Mouse (Mus musculus) kidney, postnatal 14 days (tissue): ENCODE data around the gene Fzd10.
A peak's percentile ranks its signal among the peaks of the same experiment; 100 is the strongest.

Source experiments
- DNase-seq: peaks from one replicate; pipeline ENCODE4 v3.0.0; 2022; ENCODE audit warnings: mixed read lengths

Gene Fzd10

DNA sequence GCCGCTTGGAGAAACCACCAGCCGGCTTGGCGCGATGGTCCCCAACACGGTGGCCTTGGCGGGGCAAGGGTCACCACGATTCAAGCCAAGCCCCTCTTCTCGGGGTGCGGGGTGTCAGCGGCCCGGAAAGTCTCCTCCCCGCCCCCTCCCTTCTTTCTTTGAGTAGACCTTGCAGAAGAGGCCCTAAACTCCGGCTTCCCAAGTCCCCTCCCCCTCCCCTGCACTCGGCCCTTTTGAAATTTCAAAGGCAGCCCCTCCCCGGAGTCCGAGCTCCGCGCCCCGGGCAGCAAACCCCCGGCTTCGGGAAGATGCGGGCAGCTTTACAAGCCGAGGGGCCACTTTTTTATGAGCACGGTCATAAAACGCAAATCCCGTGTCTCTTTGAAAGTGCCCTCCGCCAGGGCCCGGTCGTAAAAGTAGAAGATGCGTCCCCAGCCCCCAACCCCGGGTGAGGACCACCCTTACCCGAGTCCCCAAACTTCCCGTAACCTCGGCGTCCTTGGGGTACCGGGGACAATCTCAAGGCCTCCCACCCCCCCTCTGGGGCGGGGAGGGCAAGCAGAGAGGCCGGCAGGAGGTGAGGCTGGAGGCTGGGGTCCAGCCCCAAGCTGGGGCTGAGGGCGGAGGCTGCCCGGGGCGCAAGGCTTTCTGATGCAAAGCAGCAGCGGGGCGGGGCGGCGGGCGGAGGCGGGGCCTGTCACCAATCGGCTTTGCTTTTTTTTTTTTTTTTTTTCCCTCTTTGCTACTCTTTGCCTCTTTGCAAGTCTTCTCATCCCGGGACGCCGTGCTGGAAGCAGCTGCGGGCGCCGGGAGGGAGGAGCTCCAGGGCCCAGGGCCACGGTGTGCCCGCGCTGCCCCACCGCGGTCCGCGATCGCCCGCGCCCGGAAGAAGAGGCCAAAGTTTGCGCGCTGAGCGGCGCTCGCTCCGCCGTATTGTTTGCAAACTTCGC lies at the start of gene Fzd10:
Fzd10 (plus strand) TSS at position 773 of the 950 bp plus-strand sequence.
- DNase-seq, result peak; percentile 53

- DNase-seq, result no peak
Observed at GRCm38 (mm10) chr5:128551448-128551847, 49.2 kb upstream of the Fzd10 start.

DNA sequence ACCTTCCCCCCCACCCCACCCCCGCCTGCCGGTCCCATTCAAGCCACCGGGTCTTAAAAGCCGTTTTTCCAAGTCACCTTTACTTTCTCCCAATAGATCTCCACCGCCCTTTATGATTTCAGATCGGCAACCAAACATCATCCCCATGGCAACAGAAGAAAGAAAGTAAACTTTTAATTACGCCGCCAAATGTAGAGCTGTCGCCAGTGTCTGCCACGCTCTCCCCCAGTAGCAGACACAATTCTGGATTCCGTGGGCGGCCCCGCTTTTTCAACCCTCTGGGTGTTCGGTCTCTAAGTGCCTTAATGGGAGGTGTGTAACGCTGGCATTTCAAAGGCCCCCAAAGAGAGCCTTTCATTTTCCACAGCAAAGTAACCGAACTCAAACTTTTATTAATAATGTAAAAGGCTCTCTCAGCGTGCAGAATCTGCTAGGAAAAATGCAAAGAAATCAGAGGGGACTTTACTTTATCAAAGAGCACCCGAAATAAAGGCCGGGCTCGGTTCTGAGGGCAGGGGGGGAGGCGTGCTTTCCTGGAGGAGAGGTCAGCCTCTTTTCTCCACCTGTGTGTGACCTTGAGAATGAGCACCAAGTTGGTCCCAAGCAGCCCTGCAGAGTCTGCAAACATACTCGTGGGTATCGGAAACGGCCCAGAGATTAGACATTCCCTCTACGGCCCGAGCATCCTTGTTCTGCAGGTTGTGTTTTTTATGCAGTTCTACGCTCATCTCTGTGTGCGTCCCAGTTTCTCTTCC lies 48.3 kb upstream of the Fzd10 start:
- no peak for DNase-seq

DNA sequence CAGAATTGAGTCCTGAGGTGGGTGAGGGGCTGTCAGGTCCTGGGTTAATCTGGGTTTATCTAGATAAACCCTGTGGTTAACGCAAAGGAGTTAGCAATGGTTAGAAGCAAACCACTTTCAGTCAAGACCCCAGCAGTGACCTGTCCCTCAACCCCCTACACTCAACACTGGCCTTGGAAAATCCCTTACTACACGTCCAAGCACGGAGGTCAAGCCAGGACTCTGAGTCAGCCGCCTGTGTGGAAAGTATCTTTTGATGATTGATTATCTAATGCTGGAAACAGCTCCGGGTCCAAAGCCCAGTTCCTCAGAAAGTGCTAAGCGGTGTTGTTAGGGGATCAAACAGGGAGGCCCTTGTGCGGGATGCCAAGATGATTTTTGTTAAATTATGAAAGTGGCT lies 42.5 kb upstream of the Fzd10 start:
- DNase-seq, result no peak

GRCm38 (mm10) chr5:128567313-128567712 lies 33.3 kb upstream of the Fzd10 start:
- DNase-seq, result no peak

- no peak for DNase-seq
Observed at GRCm38 (mm10) chr5:128568970-128569369, 31.7 kb upstream of the Fzd10 start.

DNA sequence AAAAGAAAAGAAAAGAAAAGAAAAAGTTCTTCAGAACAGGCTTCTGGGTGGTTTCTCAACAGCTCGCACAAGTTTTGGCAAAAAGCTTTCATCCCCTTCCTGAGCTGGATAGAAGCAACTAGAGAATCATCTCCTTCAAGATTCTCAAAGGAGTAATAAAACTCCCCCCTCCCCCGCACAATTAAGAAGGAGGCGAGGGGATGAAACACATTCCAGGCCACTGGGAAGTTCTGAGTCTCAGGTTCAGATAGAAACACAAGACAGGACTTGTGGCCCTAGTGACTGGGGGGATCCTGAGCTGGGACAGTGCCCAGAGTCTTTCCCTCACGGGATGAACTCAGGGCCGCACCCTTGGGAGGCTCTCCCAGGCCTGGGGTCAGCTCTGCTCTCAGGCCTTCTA lies 30.6 kb upstream of the Fzd10 start:
- DNase-seq, result no peak

DNA sequence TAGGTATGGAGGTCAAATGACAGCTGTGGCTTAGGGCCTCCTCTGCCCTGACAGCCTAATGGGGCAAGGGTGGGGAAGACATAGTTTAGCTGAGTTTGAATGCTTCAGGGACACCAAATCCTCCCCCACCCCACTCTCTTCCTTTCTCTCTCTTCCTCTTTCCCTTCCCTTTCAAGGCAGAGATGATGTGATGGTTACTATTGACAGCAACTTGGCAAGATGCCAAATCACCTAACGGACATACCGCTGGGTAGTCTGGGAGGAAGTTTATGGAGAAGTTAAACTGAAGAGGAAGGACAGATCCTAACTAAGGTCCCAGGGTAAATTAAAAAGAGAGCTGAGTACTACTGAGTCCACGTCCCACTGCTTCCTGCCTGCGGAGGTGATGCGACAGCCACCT lies 29.8 kb upstream of the Fzd10 start:
- DNase-seq, result no peak

DNA sequence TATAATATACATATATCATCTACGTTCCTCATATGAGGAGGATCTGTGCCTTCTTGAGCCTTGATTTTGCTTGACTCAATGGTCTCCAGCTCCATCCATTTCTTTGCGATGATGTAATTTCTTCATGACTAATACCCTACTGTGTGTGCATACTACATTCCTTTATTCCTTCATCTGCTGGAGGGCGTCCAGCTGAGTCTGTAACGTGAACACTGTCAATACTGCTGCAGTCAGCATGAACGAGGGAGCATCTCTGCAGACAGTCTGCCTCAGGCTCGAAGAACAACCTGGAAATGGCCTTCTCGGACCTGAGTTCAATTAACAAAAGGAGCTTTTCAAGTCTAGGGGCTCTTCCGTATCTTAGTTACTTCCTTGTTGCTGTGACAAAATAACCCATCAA lies 28.9 kb upstream of the Fzd10 start:
- no peak for DNase-seq

DNA sequence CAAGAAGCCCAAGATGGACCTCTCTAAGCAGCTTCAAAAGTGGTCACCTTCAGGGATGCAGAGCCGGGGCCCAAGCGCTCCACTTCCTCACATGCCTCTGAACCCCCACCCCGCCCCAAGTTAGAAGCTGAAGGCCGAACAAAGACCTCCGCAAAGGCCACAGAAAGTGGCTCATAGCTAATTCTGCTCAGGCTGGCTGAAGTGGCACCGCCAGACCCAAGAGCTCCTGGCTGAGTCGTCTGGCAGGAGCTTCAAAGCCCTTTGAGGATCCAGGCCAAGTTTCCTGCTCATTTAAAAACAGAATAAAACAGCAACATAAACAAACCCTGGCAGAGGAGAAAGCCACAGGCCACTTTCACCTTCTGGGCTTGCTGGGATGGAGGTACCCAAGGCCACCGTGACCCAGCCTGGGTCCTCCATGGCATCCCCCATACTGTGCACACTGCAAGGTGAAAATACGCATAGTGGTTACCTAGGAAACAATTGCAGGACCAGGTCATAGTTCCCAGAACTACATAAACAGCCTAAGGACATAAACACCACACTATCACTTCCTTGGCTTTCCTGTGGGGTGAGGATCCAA lies 24.6 kb upstream of the Fzd10 start:
- DNase-seq, result no peak

- DNase-seq, result no peak
Observed at GRCm38 (mm10) chr5:128579047-128579650, 21.5 kb upstream of the Fzd10 start.

DNA sequence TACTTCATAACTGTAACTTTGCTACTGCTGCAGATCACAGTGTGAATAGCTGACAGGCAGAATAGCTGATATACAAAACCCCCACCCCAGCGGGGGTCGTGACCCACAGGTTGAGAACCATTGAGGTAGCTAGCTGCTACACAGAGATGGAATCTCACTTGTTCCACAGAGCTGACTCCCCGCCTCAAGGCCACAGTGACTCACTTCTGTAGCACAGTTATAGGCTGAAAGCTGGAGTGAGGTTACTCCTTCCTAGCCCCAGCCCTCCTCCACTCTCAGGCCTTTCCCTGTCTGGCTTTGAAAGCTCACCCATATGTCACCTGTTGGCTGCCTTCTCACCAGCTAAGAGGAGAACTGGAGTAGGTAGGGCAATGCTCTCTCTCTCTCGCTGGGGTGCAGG lies 19.7 kb upstream of the Fzd10 start:
- no peak for DNase-seq

- DNase-seq, result no peak
Observed at GRCm38 (mm10) chr5:128581516-128581921, 19.1 kb upstream of the Fzd10 start.

- DNase-seq, result no peak
Observed at GRCm38 (mm10) chr5:128589231-128589630, 11.4 kb upstream of the Fzd10 start.

GRCm38 (mm10) chr5:128593446-128593845 lies 7.2 kb upstream of the Fzd10 start:
- DNase-seq, result no peak

- DNase-seq, result peak; percentile 29
Observed at GRCm38 (mm10) chr5:128596813-128597212, 3.8 kb upstream of the Fzd10 start.

DNA sequence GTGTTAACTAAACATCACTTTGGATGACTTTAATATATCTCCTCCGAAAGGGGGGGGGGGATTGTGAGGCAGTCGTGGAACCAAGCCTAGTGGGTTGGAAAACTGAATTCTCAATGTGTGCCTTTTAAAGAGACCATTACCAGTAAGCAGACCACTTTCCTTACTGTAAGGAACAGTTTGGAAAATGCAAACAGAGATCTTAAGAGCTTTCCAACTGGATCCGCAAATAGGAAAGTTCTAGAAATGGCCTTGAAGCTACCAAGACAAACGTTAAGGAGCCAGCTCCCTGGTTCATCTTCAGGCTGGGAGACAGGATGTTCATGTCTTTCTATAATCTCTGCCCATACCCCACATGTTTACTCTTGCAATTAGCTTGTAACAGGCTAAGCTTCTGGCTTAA lies 3.3 kb upstream of the Fzd10 start:
- DNase-seq, result no peak

GRCm38 (mm10) chr5:128598191-128598720 lies 2.4 kb upstream of the Fzd10 start:
- DNase-seq, result no peak

GRCm38 (mm10) chr5:128598760-128599364 lies 1.8 kb upstream of the Fzd10 start:
- DNase-seq, result no peak

DNA sequence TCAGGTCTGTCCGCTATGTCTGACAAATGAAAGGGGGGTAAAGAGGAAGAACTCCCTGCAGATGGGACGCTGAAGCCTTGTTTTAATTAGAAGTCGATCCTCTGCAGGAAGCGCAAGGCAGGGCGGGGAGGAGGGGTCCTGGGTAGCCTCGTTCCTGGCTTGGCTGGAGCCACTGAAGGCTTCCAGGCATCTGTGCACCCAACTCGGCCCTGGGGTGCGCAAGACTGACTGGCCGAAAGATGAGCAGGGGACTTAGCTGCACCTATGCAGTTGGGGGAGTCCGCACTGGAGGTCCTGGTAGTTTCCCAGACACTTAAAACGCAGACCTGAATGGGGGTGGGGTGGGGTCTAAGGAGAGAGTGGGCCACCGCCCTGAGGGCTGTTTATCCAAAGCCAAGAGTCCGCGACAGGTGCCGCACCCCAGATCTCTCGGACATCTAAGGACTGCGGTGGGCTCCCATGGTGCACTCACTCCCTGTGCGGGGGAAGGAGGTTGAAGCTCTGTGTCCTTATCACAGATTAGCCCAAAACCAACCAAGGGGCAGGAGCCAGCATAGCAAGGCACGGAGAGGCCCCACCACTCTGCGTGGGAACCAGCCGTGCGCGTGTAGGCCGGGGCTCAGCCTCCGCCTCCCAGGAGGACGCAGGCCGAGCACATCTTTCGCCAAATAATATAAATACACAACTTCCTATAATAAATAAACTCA lies 1.1 kb upstream of the Fzd10 start:
- no peak for DNase-seq
